Mouse (Mus musculus): Measurements from ENCODE around the gene Emc8.

Emc8 gene

GRCm38 (mm10) chr8:120642031-120642662 lies 26.2 kb downstream of the Emc8 start:
- peak; percentile 60 for DNase-seq (ENCODE audit: low read depth, low spot score)

DNA sequence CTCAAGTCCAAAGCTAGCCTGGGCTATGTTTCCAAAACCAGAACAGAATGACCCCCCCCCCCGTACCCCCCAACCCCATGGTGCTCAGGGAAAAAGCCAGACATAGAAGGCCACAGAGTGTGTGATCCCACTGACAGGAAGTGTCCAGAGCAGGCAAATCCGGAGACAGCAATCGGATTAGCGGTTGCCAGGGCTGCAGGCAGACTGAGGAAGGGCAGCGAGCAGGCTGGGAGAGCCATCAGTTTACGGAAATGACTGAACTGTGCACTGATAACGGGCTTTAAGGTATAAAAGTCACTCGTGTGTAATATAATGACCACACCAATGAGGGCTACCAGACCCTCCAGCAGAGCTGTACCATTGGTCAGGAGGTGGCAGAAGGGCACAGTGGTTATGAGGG lies 27.1 kb downstream of the Emc8 start:
- no peak for DNase-seq (ENCODE audit: low read depth, low spot score)

GRCm38 (mm10) chr8:120634329-120634839 lies 34.0 kb downstream of the Emc8 start:
- DNase-seq (ENCODE audit: low read depth, low spot score): peak; percentile 28

- DNase-seq (ENCODE audit: low read depth, low spot score): peak; percentile 50
These were observed 34.6 kb downstream of the Emc8 start for GRCm38 (mm10) chr8:120633665-120634271.

DNA sequence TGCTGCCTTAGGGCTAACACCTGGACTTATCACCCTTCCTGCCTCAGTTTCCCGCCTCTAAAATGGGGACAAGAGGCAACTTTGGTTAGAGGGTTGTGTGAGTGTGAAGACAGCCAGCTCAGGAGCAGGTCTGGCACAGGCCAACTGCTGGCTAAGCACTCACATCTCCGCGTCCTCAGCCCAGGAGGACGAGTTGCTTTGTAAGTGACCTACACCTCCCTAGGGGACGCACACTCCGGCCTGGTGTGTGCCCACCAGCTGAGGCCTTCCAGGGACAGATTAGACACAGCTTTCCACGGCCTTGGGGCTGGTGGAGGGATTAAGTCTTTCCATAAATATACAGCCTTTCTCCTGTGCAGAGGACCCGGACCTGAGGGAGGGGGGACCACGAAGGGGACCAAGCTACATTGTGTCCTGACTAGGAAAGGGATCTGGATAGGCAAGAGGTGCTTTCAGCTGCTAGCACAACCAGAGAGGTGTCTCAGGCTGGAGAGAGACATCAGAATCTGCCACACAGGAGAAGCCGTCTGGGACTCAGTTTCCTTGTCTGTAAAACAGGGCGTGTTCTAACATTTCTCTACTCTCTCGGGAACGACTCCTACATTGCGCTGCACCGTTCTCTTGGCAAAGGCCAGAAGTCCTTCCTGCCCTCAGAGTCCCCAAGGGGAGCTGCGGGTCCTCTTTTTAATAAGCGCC lies 35.3 kb downstream of the Emc8 start:
- DNase-seq (ENCODE audit: low read depth, low spot score): no peak

GRCm38 (mm10) chr8:120631441-120632375 lies 36.7 kb downstream of the Emc8 start:
- DNase-seq (ENCODE audit: low read depth, low spot score): peak; percentile 83

GRCm38 (mm10) chr8:120630848-120631247 lies 37.5 kb downstream of the Emc8 start:
- DNase-seq (ENCODE audit: low read depth, low spot score): no peak

DNA sequence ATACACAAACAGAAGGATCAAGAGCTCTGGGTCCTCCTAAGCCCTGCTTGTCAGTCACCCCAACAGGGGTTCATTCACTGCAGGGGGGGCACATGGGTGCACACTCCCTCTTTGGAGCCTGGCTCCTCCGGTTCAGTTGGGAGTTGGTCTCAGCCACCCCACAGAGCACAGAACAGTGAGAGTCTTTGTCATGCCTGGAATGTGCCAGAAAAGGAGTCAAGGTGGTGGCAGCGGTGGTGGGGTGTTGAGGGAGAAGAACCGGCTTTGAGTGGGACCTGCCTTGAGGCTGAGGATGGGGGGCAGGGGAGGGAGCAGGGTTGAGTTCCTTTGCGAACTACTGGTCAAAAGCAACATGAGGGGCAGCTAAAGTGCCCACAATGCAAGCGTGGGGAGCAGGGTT lies 38.3 kb downstream of the Emc8 start:
- peak; percentile 54 for DNase-seq (ENCODE audit: low read depth, low spot score)

DNA sequence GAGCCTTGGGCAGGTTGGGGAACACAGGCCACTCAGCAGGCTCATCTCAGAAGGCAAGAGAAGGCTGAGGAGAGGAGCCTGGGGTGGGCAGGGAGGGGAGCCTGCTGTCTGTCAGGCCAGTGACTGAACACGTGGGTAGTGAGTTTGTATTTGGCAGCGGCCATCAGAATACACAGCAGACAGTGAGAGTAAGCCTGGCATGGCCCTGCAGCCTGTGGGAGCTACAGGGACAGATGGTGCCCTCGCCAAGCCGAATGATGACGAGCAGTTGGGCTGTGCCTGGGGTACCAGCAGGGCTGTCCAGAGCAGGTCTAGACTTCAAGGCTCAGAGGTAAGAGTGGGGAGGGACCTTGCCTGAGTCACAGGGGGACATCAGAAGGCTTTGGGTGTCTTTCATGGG lies 41.1 kb downstream of the Emc8 start:
- DNase-seq (ENCODE audit: low read depth, low spot score): no peak

- DNase-seq (ENCODE audit: low read depth, low spot score): peak; percentile 95
These were observed 41.9 kb downstream of the Emc8 start for GRCm38 (mm10) chr8:120626461-120626860.

GRCm38 (mm10) chr8:120623608-120624007 lies 44.8 kb downstream of the Emc8 start:
- no peak for DNase-seq (ENCODE audit: low read depth, low spot score)

DNA sequence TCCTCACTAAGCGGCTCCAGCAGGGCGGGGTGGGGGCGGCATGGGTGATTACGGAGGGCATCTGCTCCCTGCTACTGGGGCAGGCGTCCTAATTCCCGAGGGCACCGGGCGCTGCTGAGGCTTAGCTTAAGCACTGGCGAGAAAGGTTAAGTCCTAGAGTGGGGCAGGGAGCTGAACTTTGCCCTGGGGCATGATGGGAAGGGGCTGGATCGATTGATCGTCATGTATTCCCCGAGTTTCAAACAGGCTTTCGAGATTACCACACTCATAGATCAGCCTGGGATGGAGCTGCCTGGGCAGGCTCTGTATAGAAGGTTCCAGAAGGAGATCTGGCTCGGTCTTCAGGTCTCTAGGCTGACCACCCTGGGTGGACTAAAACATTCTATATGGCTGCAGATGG lies 46.2 kb downstream of the Emc8 start:
- DNase-seq (ENCODE audit: low read depth, low spot score): peak; percentile 41

DNA sequence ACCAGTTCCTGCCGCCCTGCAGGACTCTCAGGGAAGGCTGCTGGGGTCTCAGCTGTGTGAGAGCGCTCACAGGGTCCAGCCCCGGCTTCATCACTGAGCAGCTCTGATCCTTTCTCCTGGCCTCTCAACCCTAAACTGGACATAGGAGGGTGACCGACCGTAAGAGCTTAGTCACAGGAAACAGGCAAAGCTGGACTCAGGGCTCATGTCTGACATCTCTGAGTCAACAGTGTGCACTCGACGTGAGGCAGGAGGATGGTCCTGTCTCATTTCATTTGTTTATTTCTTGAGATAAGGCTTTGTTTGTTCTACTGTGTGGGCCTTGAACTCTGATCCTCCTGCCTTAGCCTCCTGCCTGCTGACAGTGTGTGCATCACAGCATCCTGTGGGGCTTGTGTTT lies 47.9 kb downstream of the Emc8 start:
- DNase-seq (ENCODE audit: low read depth, low spot score): no peak

GRCm38 (mm10) chr8:120619235-120620180 lies 48.9 kb downstream of the Emc8 start:
- no peak for DNase-seq (ENCODE audit: low read depth, low spot score)

DNA sequence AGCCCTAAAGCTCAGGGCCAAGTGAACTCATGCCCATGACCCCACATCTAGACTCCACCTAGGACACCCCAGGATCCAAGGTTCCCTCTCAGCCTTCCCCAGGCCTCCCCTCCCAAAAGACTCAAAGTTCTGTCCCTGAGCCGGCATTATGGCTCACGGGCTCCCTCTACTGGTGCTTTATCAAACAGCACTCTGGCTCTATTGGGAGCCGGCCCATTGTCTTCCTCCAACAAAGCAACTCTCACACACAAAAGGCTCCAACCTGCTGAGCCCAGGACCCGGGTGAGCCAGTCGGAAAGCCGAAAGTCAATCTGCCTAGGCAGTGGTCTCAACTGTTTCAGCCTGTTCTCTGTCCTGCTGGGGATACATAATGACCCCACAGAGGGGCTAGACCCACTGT lies 50.3 kb downstream of the Emc8 start:
- DNase-seq (ENCODE audit: low read depth, low spot score): peak; percentile 94

DNA sequence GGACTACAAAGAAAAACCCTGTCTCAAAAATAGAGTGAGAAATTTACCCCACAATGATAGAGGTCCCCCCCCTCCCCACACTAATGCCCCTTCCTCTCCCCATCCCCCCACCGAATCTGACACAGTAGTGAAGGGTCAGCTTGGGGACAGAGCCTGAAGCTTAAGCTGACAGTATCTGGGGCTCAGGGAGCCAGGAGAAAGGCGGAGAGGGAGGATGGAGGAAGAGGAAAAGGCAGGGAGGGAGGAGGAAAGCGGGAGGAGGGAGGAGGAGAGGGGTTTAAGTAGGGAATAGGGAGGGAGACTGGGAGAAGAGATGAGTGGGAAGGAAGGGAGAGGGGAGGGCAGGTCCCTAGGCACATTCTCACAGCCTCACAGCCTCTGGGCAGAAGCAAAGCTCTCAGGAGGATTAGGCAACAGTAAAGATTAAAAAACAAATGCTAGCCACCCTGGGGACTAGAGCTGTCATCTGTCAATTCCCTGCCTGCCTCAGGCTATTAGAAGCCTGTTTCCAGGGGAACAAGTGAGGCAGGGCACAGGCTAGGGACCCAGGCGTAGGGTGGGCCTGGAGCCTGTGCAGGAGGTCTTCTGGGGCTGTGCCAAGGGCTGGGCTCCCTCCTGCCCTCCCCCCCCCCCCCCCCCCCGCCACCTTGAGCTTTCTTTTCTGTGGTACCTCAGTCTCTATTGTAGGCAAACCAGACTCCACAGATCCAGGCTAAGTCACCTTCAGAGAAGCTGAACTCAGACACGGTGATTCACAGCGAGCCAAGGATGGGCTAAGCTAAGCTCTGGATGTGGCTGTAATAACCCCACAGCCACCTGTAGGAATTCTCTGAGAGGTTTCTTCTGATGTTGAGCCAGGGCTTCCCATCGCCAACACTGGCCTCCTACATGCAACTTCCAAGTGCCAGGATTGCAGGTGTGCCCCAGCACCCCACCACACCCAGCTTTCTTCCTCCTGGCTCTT lies 51.4 kb downstream of the Emc8 start:
- DNase-seq (ENCODE audit: low read depth, low spot score): no peak

DNA sequence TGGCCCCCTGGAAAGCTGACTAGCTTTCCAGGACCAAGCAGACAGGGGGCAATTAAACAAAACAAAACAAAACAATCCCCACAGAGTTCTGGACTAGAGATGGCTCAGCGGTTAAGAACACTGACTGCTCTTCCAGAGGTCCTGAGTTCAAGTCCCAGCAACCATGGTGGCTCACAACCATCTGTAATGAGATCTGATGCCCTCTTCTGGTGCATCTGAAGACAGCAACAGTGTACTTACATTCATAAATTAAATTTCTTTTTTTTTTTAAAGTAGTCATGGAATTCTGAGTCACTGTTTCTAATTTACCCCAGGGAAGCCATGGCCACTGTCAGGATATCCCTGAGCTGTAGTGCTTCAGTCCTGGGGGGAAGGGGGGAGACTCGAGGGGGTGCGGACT lies 53.9 kb downstream of the Emc8 start:
- no peak for DNase-seq (ENCODE audit: low read depth, low spot score)

GRCm38 (mm10) chr8:120610824-120611223 lies 57.5 kb downstream of the Emc8 start:
- DNase-seq (ENCODE audit: low read depth, low spot score): no peak

DNA sequence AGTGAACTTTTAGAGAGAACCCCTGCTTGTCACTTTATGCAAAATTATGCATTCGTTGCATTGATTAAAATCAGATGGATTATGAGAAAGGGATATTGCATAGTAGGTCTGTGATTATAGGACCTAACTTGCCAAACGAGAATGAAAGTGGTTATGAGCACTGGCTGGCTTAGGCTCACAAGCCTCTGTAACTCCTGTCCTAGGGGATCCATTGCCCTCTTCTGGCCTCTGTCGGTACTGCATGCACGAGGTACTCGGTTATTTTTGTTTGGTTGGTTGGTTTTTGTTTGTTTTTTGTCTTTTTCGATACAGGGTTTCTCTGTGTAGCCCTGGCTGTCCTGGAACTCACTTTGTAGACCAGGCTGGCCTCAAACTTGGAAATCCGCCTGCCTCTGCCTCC lies 60.5 kb downstream of the Emc8 start:
- peak; percentile 82 for DNase-seq (ENCODE audit: low read depth, low spot score)
